Mouse (Mus musculus) midbrain, embryonic 10.5 days (tissue): Measurements from ENCODE around the gene Dcaf12. TPM values are rescaled to one million over a fixed set of nuclear protein-coding genes. Genes with fewer than 3 reads are reported as not detected.
A peak's percentile ranks its signal among the peaks of the same experiment; 100 is the strongest.

Source experiments
- DNase-seq: peaks from one replicate; pipeline ENCODE4 v3.0.0-alpha.2; 2017; ENCODE audit warnings: low spot score
- H3K27ac ChIP-seq: fragments of 300-500 bp; sonication (generic); replicated peaks from 2 replicates; pipeline ENCODE4 v1.5.1; 2016; ENCODE audit warnings: mild to moderate bottlenecking
- H3K27me3 ChIP-seq: fragments of 300-500 bp; sonication (generic); 2 replicates; pipeline ENCODE4 v1.6.1; 2016; ENCODE audit warnings: low read depth, mild to moderate bottlenecking; ENCODE audit not compliant: poor library complexity, severe bottlenecking
- H3K36me3 ChIP-seq: fragments of 300-500 bp; sonication (generic); 2 replicates; pipeline ENCODE4 v1.6.1; 2016; ENCODE audit warnings: mild to moderate bottlenecking, moderate library complexity
- H3K4me1 ChIP-seq: fragments of 300-500 bp; sonication (generic); 2 replicates; pipeline ENCODE4 v1.6.1; 2016
- H3K4me3 ChIP-seq: fragments of 300-500 bp; sonication (generic); 2 replicates; pipeline ENCODE4 v1.5.1; 2016; ENCODE audit warnings: mild to moderate bottlenecking, moderate library complexity
- H3K9me3 ChIP-seq: fragments of 300-500 bp; sonication (generic); replicated peaks from 2 replicates; pipeline ENCODE4 v1.6.1; 2016; ENCODE audit warnings: mild to moderate bottlenecking
- WGBS: fragments of 180-500 bp; shearing (Covaris S2); methylation state at CpG from one replicate; pipeline ENCODE4 v1.1.7; 2016; 5-methylcytosine and 5-hydroxymethylcytosine counted together
- polyA plus RNA-seq: library from polyadenylated mRNA; unstranded; fragments of >200 nt; fragmentation: Nextera tagmentation; extraction: Ambion mirVana; gene quantifications from 2 replicates; pipeline ENCODE4 v1.2.1, GENCODE M21; 2016

The Dcaf12 gene
- polyA plus RNA-seq, 1 experiment from 2014 or later: 61.7 TPM

- no peak for DNase-seq
- Histone ChIP-seq H3K27ac (no peak overlapping the region), H3K27me3 (no peaks in the 10 kb centered on the region), H3K9me3 (no peaks in the 10 kb centered on the region), H3K4me1 (no peaks in the 10 kb centered on the region), H3K4me3 (no peak overlapping the region), H3K36me3 (peaks cover 97% of the 10 kb centered on the region)
- WGBS: 92% methylated on average over 5 of the region's 5 CpGs
These were observed 15.7 kb downstream of the Dcaf12 start for GRCm38 (mm10) chr4:41298976-41299375.

GRCm38 (mm10) chr4:41295960-41296359 is 18.7 kb downstream of the Dcaf12 start:
- H3K36me3 ChIP-seq: peaks cover 99% of the 10 kb centered on the region
- H3K27me3 ChIP-seq: no peaks in the 10 kb centered on the region
- DNase-seq: no peak
- 96% methylated on average over 7 of the region's 7 CpGs for WGBS
- no peaks in the 10 kb centered on the region for H3K9me3 ChIP-seq
- no peaks in the 10 kb centered on the region for H3K4me1 ChIP-seq
- H3K27ac ChIP-seq: no peak overlapping the region
- H3K4me3 ChIP-seq: no peak overlapping the region

GRCm38 (mm10) chr4:41295507-41295906 is 19.2 kb downstream of the Dcaf12 start:
- no peak for DNase-seq
- WGBS: 94% methylated on average over 11 of the region's 11 CpGs
- H3K27me3 ChIP-seq: no peaks in the 10 kb centered on the region
- no peaks in the 10 kb centered on the region for H3K4me1 ChIP-seq
- no peaks in the 10 kb centered on the region for H3K9me3 ChIP-seq
- no peak overlapping the region for H3K27ac ChIP-seq
- peaks cover 99% of the 10 kb centered on the region for H3K36me3 ChIP-seq
- H3K4me3 ChIP-seq: no peak overlapping the region

- Histone ChIP-seq H3K27ac (no peak overlapping the region), H3K36me3 (peaks cover 92% of the 10 kb centered on the region), H3K27me3 (no peaks in the 10 kb centered on the region), H3K4me1 (no peaks in the 10 kb centered on the region), H3K9me3 (no peaks in the 10 kb centered on the region), H3K4me3 (no peak overlapping the region)
- WGBS: 92% methylated on average over 4 of the region's 4 CpGs
- no peak for DNase-seq
These were observed 20.8 kb downstream of the Dcaf12 start for GRCm38 (mm10) chr4:41293907-41294306.

- Histone ChIP-seq H3K4me1 (0 out of 2 replicates have a peak, but pooled peaks cover 2% of the 10 kb centered on the region), H3K9me3 (no peaks in the 10 kb centered on the region)
These were observed 24.9 kb downstream of the Dcaf12 start for GRCm38 (mm10) chr4:41289802-41290201.

GRCm38 (mm10) chr4:41286420-41286819 is 28.3 kb downstream of the Dcaf12 start:
- 0 out of 2 replicates have a peak, but pooled peaks cover 2% of the 10 kb centered on the region for H3K4me1 ChIP-seq
- no peak for DNase-seq
- H3K9me3 ChIP-seq: no peaks in the 10 kb centered on the region
- 23% methylated on average over 3 of the region's 3 CpGs for WGBS
- no peak overlapping the region for H3K27ac ChIP-seq
- no peaks in the 10 kb centered on the region for H3K27me3 ChIP-seq
- H3K4me3 ChIP-seq: no peak overlapping the region
- peaks cover 18% of the 10 kb centered on the region for H3K36me3 ChIP-seq

More at GRCm38 (mm10) chr4:41289802-41290201, 24.9 kb downstream of the Dcaf12 start:
- Histone ChIP-seq H3K27ac (no peak overlapping the region), H3K4me3 (no peak overlapping the region), H3K36me3 (peaks cover 52% of the 10 kb centered on the region), H3K27me3 (no peaks in the 10 kb centered on the region)
- WGBS: 88% methylated on average over 7 of the region's 7 CpGs
- DNase-seq: no peak

GRCm38 (mm10) chr4:41284087-41284486 is 30.6 kb downstream of the Dcaf12 start:
- 95% methylated on average over 2 of the region's 2 CpGs for WGBS
- DNase-seq: no peak
- H3K36me3 ChIP-seq: no peaks in the 10 kb centered on the region
- no peak overlapping the region for H3K4me3 ChIP-seq
- no peaks in the 10 kb centered on the region for H3K9me3 ChIP-seq
- H3K4me1 ChIP-seq: 0 out of 2 replicates have a peak, but pooled peaks cover 2% of the 10 kb centered on the region
- no peak overlapping the region for H3K27ac ChIP-seq
- no peaks in the 10 kb centered on the region for H3K27me3 ChIP-seq

GRCm38 (mm10) chr4:41275927-41276326 is 38.8 kb downstream of the Dcaf12 start:
- 82% methylated on average over 5 of the region's 5 CpGs for WGBS
- peaks cover 15% of the 10 kb centered on the region for H3K36me3 ChIP-seq
- no peaks in the 10 kb centered on the region for H3K27me3 ChIP-seq
- no peaks in the 10 kb centered on the region for H3K9me3 ChIP-seq
- H3K27ac ChIP-seq: peak overlapping the region; percentile 97
- H3K4me3 ChIP-seq: peak overlapping the region; percentile 92
- peaks cover 32% of the 10 kb centered on the region for H3K4me1 ChIP-seq
- DNase-seq: no peak

GRCm38 (mm10) chr4:41274980-41275850 is 39.5 kb downstream of the Dcaf12 start, which contains the start of gene Ubap2:
TSS of gene Ubap2 (minus strand) at chr4:41275144.
- Histone ChIP-seq H3K27ac (peak within 1 kb of the TSS; percentile 97), H3K36me3 (peaks cover 22% of the 10 kb centered on the region), H3K4me3 (peak within 1 kb of the TSS; percentile 92), H3K9me3 (no peaks in the 10 kb centered on the region), H3K4me1 (peaks cover 32% of the 10 kb centered on the region), H3K27me3 (no peaks in the 10 kb centered on the region)
- under 1% methylated on average over 60 of the region's 60 CpGs for WGBS
- DNase-seq: peak; percentile 97

- Histone ChIP-seq H3K4me1 (peaks cover 32% of the 10 kb centered on the region), H3K27ac (peak overlapping the region; percentile 97), H3K36me3 (peaks cover 29% of the 10 kb centered on the region), H3K4me3 (peak overlapping the region; percentile 92), H3K27me3 (no peaks in the 10 kb centered on the region), H3K9me3 (no peaks in the 10 kb centered on the region)
- WGBS: 2% methylated on average over 18 of the region's 18 CpGs
- no peak for DNase-seq
These were observed 40.2 kb downstream of the Dcaf12 start for GRCm38 (mm10) chr4:41274377-41274979.

- no peak overlapping the region for H3K4me3 ChIP-seq
- no peaks in the 10 kb centered on the region for H3K27me3 ChIP-seq
- H3K4me1 ChIP-seq: peaks cover 20% of the 10 kb centered on the region
- no peaks in the 10 kb centered on the region for H3K9me3 ChIP-seq
- DNase-seq: no peak
- no peak overlapping the region for H3K27ac ChIP-seq
- peaks cover 86% of the 10 kb centered on the region for H3K36me3 ChIP-seq
These were observed 46.6 kb downstream of the Dcaf12 start for GRCm38 (mm10) chr4:41268133-41268532.

GRCm38 (mm10) chr4:41266350-41266749 is 48.3 kb downstream of the Dcaf12 start:
- H3K4me1 ChIP-seq: peaks cover 8% of the 10 kb centered on the region; the same call in 1 of the 2 replicates
- no peak overlapping the region for H3K4me3 ChIP-seq
- DNase-seq: no peak
- H3K36me3 ChIP-seq: peaks cover 93% of the 10 kb centered on the region
- H3K27ac ChIP-seq: no peak overlapping the region
- no peaks in the 10 kb centered on the region for H3K27me3 ChIP-seq
- H3K9me3 ChIP-seq: no peaks in the 10 kb centered on the region
- WGBS: 92% methylated on average over 4 of the region's 4 CpGs

GRCm38 (mm10) chr4:41260691-41261090 is 54.0 kb downstream of the Dcaf12 start:
- DNase-seq: no peak
- no peaks in the 10 kb centered on the region for H3K27me3 ChIP-seq
- H3K4me1 ChIP-seq: no peaks in the 10 kb centered on the region
- no peak overlapping the region for H3K27ac ChIP-seq
- no peak overlapping the region for H3K4me3 ChIP-seq
- peaks cover 65% of the 10 kb centered on the region for H3K36me3 ChIP-seq
- H3K9me3 ChIP-seq: no peaks in the 10 kb centered on the region
